Mouse (Mus musculus): ENCODE measurements around the gene Rapgef3.

Gene Rapgef3

GRCm38 (mm10) chr15:97793386-97794153 is 25.8 kb upstream of the Rapgef3 start:
- DNase-seq, result no peak

GRCm38 (mm10) chr15:97791126-97791700 is 23.4 kb upstream of the Rapgef3 start:
- no peak for DNase-seq

- peak; percentile 71 for DNase-seq
Observed at GRCm38 (mm10) chr15:97789761-97790505, 22.2 kb upstream of the Rapgef3 start.

- DNase-seq, result no peak
Observed at GRCm38 (mm10) chr15:97788821-97789220, 21.0 kb upstream of the Rapgef3 start.

GRCm38 (mm10) chr15:97787799-97788667 is 20.3 kb upstream of the Rapgef3 start:
- no peak for DNase-seq

DNA sequence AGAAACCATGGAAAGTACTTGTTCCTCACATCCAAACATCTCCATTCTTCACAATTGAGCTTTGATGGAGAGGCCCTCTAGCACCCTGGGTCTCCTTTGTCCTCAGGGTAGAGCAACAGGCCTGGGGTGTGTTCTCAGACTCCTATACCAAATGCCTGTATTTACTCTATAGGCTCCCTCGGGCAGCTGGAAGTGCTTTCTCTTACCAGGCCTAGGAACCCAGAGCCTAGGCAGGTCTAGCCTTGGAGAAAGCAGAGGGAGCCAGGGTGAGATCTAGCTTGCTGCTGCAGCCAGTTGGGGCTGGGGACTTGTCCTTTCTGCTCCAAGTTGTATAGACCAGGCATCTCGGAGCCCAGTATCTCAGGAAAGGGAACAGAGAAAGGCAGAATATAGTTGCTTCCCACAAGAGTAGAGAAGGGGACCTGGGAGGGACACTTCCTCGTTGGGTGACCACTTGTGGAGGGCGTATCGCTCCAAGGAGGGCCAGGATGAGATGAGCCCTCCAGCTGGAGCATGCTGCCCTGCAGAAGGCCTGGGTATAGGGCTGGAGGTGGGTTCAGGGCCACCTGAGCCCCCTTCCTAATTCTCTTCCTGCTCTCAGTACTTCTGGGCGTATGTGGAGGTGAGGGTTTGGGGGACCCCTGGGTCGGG is 19.5 kb upstream of the Rapgef3 start:
- DNase-seq, result no peak

DNA sequence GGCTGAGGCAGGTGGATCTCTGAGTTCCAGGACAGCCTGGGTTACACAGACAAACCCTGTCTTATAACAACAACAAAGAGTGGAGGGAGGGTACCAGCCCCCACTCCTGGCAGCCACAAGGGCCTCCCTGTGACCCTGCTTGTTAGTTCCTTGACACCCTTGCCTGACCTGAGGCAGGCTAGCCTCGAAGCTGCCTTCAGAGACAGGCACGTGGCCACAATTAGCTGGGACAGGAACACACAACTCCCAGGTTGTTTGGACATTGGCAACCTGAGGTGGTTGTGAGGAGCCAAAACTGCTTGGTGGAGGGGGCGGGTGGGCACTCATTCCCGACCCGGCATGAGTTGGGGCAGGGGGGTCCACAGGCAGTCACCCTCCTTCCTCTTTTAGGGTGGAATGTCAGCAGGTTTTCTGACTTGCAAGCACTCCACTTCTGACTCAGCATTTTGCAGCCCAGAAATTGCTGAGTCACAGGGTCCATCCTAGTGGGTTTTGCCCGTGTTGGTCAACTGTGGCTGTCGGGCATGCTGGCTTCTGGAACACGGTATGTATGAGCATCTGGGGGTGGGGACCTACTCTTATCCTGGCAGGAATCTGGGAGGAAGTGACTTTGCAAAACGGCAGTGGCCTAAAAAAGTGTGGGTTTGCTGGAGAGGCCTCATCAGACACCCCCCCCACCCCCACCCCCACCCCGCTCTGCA is 18.8 kb upstream of the Rapgef3 start:
- peak; percentile 53 for DNase-seq

DNA sequence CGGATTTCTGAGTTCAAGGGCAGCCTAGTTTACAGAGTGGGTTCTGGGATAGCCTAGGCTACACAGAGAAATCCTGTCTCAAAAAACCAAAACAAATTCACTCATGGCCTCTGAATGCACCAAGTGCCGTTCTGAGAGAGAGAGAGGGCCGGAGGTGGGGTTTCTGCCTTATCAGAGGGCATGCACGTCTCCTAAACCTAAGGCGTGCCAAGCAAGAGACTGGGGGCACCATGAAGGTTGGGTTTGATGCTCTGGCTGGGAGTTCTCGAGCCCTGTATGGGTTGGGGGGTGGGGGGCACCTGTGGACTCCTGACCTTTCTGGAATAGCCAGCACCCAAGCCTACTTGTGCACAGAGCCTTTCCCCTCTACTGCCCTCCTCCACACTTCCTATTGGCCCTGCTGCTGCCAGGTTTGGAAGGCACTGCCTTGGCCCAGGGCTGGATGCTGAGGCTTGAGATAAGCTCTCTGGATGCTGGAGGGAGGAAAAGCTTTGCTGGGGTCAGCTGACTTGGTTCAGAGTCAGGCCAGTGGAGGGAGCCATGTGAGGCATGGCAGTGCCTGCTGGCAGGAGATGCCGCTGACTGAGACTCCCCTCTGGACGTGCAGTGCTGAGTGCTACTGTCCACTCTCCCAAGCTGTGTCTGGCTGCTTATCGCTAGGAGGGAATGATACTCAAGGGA is 18.1 kb upstream of the Rapgef3 start:
- peak; percentile 48 for DNase-seq

DNA sequence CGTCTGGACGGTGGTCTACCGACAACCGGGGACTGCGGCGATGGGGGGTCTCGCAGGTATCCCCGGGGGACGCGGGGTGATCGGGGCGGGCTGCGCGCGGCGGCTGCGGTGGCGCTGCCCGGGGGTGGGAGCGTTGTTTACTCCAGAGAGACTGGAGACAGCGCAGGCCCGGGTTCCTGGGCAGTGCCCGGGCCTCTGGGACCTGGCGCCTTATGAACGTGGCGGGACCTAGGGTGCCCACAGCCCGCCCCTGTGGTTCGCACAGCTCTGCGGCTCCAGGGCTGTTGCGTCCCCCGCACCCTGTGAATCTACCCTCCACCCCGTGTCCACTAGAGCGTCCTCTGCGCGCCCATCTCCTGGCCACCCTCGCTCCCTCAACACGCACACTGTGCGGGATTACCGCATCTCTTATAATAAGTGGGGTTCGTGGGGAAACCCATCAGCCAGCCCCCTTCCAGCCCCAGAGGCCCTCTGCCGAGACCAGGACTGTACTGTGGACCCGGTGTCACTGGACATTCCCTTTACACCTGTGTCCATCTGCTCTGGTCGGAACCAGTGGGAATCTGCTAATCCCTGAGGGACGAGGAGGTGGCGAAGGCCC is 16.9 kb upstream of the Rapgef3 start:
- DNase-seq, result no peak

DNA sequence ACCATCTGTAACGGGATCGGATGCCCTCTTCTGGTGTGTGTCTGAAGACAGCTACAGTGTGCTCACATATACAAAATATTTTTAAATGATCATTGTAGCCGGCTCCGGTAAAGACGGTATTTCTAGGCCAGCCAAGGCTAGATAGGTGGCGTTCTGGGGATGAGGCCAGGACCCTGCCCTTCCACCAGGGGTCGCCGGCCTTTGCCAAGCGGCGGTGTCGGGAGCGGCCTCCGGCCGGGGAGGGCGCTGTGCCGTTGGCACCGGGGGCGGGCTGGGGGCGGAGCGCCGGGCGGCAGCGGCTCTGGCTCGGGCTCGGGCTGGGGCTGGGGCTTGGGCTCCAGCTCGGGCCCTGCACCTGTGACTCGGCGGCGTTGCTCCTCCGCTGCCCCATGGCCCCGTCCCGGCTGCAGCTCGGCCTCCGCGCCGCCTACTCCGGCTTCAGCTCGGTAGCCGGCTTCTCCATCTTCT is 16.4 kb upstream of the Rapgef3 start:
- peak; percentile 93 for DNase-seq

DNA sequence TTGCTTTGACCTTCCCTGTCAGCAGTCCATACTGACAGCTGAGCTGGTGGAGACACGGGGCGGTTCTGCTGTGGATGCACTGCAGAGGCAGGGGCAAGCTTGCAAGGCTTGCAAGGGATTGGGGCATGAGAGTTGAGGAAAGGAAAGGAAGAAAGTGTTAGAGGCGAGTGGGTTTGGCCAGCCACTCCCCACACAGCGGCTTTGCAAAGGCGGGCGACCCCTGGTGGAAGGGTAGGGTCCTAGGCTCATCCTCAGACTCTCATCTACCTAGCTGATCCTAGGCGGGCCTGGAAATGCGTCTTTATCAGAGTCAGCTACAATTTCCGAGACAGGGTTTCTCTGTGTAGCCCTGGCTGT is 15.0 kb upstream of the Rapgef3 start:
- DNase-seq, result no peak

GRCm38 (mm10) chr15:97781961-97782748 is 14.4 kb upstream of the Rapgef3 start:
- peak; percentile 87 for DNase-seq

DNA sequence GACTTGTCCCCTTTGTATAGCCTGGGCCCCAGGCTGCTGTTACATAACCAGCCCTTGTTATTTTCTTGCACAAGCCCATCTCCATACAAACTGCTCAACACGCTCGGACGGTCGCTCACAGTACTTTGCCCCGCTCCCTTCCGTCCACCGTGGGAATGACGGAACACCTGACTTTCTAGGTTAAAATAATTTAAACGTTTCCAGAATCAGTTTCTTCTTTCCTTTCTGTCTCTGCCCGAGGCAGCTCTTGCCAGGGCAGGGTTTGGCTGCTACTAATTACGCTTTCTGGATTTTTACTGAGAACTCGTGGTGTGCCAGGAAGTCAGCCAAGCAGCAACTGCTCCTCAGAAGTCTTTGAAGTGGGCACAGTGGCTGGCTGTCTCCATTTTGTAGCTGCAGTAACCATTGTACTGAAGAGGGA is 12.8 kb upstream of the Rapgef3 start:
- DNase-seq, result peak; percentile 83

DNA sequence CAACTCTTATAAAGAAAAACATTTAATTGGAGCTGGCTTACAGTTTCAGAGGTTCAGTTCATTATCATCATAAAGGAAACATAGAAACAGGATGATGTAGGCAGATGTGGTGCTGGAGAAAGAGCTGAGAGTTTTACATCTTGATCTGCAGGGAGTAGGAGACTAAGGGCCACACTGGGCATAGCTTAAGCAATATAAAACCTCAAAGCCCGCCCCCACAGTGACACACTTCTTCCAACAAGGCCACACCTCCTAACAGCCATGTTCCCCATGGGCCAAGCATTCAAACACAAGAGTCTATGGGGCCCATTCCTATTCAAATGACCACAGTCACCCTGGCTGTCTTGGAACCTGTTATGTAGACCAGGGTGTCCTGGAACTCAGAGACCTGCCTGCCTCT is 11.8 kb upstream of the Rapgef3 start:
- DNase-seq, result no peak

DNA sequence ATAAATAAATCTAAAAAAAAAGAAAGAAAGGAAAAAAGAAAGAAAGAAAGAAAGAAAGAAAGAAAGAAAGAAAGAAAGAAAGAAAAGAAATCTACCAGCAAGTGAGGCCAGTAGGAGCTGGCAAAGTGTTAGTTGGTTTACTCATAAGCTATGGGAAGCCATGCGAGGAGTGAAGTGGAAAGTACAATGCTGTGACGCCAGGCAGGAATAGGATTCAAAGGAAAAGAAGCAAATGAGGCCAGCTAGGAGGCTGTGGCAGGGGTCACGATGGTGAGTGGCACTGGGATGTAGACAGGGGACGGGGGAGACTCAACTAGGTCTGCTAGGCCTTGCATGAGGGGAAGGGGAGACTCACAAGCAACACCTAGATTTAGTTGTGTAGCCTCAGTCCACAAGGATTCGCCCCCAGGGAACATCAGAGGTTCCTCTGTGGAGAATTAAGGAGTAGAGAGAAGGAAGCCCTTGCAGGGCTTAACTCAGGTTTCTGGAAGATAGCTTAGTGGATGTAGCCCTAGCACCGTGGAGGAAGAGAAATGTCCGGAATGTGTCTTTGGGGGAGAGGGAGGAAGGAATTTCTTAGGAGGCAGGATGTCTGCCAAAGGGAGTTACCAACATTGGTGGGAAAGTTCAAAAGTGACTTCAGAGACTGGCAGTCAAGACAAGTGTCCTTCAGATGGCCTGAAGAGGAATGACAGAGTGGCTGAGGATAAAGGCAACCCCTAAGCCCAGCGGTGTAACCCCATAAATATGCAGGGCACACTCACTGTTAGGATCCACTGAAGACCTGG is 10.7 kb upstream of the Rapgef3 start, which contains the start of gene Slc48a1:
Gene Slc48a1, plus strand, starts transcription at position 210 of the 788 bp plus-strand sequence.
- peak; percentile 70 for DNase-seq

DNA sequence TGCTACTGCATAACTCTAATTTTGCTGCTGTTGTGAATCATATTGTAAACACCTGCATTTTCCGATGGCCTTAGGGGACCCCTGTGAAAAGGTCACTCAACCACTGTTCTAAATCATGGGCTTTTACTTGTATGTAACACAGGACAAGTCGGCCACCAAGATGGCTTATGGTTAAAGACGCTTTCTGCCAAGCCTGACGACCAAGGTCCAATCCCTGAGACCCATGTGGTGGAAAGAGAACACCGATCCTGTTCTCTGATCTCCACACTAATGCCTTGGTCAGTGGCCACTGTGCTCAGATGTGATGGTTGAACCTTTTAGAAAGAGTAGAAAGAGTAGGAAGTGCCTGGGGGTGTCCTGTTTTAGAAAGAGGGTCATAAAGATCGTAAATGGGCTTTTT is 9.1 kb upstream of the Rapgef3 start:
- DNase-seq, result peak; percentile 48

DNA sequence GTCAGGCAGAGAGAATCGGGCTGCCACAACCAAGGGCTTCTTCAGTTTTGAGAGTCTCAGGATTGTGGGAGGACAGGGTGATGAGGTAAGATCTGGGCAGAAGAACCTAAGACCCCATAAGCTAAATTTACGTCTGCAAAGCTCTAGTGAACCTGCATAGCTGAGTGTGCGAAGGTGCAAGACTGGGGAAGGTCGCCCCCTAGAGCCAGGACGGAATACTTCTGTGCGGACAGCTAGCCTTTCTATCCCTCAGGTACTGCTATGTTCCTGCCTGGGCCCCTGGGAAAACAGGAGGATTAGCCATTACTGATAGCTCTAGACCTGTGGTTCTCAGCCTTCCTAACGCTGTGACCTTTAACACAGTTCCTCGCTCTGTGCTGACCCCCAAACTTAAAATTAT is 8.7 kb upstream of the Rapgef3 start:
- peak; percentile 91 for DNase-seq

DNA sequence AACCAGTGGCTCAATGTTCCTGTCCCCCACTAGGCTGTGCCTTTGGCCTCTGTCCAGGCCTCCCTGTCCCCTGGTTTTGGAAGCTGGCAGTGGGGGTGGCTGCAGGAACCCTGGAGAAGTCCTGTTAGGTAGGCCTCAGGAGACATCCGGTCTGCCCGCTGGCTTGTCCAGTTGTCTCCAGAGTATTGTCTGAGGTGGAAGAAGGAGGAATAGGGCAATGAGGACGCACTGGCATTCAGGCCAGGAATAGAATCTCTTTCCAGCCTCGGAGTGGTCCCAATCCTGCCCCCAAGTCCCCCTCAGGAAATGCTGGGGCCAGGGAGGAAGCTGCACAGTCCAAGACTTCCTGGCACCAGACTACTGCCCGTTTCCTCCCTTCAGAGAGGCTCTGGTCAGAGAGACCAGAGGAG is 6.2 kb upstream of the Rapgef3 start:
- DNase-seq, result peak; percentile 81

DNA sequence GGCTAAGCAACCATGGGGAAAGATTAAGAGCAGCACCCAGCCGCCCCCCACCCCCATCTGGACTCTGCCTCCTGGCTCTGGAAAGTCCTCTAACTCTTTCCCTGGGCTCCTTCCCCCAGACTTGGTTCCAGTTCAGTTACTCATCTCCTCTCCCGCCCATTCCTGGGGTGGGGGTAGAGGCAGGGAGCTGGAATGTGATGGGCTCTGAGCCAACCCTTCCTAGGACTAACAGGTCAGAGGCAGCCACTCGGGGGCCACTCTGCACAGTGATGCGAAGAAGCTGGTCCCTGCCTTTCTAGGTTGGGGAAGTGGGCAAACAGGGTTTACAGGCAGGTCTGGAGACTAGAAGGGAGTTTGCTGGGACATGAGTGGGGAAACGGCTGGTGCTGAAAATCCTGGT is 5.3 kb upstream of the Rapgef3 start:
- peak; percentile 98 for DNase-seq

All from kidney, postnatal 14 days (tissue).